Mouse (Mus musculus): Measurements from ENCODE around the gene Gdf10.
A peak's percentile ranks its signal among the peaks of the same experiment; 100 is the strongest.

Gdf10 gene

DNA sequence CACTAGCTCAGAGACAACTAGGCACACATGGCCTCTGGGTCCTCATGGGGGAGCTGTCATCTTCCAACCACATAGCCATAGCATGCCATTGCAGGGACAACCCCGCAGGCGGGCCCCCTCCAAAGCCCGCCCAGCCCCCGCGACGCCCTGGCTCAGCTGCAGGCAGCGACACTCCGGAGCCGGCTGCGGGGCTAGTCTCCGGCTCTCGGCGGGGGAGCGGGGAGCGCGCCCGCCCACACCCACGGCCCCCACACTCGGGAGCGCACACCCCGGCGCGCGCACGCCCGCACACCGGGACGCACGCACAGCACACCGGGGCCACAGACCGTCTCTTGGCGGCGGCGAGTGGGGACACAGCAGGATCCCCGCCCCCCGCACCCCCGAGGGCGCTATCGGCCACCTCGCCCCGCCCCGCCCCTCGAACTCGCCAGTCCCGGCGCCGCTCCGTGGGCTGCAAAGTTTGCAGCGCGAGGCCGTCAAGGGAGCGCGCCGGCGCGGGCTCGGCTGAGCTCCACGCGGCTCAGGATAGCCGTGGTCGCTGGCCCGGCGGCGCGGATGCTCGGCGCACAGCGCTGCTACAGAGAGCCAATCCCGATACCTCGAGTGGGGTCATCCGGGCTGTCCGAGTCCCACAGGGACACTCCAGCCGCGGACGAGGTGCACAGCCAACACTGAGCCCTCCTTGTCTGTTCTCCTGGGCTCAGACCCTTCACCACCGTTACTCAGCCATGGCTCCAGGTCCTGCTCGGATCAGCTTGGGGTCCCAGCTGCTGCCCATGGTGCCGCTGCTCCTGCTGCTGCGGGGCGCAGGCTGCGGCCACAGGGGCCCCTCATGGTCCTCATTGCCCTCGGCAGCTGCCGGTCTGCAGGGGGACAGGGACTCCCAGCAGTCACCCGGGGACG lies at the start of gene Gdf10:
TSS of gene Gdf10 (plus strand) at position 420 of the 903 bp plus-strand sequence.
- peak; percentile 23 for DNase-seq (ENCODE audit: low spot score)

- DNase-seq (ENCODE audit: low spot score): no peak
Measured at GRCm38 (mm10) chr14:33878826-33879225, 44.6 kb upstream of the Gdf10 start.

GRCm38 (mm10) chr14:33880236-33880635 lies 43.2 kb upstream of the Gdf10 start:
- DNase-seq (ENCODE audit: low spot score): no peak

DNA sequence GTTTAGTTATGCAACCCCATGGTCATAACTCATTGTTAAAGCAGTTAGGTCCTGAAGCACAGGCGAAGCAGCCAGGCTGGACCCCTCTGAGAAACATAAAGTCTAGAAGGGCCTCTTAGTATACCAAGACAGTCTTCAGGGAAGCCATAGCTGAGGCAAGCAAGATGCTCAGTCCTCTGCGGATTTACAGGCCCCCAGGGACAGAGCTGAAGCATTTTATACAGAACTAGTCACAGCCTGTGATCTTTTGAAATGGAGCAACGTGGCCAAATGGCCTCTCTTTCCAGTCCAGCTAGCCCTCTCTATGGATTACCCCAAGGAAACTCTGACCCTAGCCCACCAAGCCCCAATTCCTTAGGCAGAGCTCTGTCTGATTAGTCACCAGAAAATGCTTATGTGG lies 41.9 kb upstream of the Gdf10 start:
- DNase-seq (ENCODE audit: low spot score): peak; percentile 14

- DNase-seq (ENCODE audit: low spot score): no peak
Measured at GRCm38 (mm10) chr14:33883046-33883445, 40.3 kb upstream of the Gdf10 start.

GRCm38 (mm10) chr14:33885466-33885865 lies 37.9 kb upstream of the Gdf10 start:
- no peak for DNase-seq (ENCODE audit: low spot score)

DNA sequence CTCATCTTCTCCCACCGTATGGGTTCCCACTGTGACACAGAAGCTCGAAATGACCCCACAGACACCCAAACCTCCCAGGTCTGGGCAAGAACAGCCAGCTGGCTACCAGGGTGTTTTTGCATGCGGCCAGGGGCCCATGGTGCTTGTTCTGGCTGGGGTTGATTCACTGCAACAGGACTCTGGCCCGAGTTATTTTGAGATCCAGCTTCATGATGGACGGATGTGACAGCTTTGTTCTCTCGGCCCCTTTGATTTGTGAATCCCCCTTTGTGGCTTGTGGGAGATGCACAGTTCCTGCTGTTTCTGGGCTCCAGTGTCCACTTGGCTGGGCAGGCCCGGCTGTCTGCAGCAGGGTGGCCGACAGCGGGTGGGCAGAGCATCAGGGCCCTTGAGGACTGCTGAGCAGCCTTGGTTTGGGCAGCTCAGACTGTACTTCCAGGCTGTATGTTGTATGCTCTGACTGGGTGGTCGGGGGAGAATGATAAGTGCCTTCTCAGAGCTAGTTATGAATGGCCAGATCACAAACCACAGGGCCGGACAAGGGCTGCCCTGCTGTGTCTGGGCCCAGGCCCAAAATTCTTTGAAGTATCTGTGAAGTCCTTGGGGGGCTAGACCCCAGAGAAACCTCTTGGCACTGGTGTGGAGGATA lies 34.9 kb upstream of the Gdf10 start:
- no peak for DNase-seq (ENCODE audit: low spot score)

DNA sequence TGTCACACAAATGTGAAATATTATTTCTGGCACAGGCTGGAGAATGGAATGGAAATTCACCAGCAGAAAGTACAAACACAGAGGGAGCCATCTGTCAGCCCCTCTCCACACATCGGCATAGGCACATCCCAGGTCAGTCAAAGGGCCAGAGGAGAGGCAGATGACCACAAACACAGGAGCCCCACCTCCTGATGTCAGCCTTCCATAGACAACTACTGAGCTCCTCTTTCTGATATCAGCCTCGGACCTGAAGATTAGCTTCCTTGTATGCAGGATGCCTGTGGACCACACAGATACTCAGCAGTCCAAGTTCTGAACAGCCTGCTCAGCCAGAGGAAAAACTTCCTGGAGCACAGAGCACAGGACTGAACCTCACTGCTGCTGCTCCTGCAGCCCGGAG lies 33.4 kb upstream of the Gdf10 start:
- DNase-seq (ENCODE audit: low spot score): no peak

- DNase-seq (ENCODE audit: low spot score): no peak
Measured at GRCm38 (mm10) chr14:33891507-33891906, 31.9 kb upstream of the Gdf10 start.

DNA sequence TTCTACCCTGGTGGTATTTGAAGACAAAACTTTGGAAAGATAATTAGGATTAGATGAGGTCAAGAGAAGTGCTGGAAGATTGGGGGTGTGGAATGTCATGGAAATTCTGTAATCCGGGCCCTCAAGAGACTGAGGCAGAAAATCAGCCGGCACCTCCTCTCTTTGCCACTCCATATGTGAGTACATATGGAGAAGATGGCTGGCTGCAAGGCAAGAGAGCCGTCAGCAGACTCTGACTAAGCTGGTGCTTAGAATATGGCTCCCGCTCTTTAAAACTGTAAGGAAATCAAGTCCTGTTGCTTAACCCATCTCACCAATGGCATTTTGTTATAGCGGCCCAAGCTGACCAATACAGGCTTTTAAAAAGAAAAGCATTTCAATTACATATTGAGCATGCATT lies 27.6 kb upstream of the Gdf10 start:
- no peak for DNase-seq (ENCODE audit: low spot score)

DNA sequence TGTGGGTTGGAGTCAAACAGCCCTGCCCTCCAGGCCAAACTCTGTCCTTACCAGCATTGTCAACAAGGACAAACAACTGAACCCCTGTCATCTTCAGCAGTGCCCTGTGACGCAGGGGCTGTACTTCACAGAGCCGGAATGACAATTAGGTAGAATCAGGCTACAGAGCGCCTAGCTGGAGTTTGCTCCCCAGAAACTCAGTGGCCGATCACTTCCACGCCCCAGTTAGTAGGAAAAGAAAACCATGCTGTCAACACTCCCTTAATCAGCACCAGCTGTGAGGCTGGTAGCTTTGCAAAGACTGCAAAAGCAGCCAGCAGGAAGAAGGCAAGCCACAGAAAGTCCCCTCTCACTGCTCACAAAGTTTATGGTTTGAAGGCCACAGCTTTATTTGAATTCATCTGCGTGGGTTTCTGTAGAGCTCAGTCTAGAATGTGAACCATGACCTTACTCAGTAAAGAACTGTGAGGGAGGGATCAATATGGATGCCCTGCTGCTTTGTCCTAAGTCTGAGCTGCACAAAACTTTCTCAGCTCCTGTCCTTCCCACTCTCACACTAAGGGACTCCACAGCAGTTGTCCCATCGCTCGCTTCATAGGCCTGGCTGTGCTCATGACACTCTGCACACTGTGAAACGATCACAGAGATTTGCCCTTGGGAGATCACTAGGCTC lies 26.6 kb upstream of the Gdf10 start:
- no peak for DNase-seq (ENCODE audit: low spot score)

GRCm38 (mm10) chr14:33902783-33903182 lies 20.6 kb upstream of the Gdf10 start:
- DNase-seq (ENCODE audit: low spot score): no peak

DNA sequence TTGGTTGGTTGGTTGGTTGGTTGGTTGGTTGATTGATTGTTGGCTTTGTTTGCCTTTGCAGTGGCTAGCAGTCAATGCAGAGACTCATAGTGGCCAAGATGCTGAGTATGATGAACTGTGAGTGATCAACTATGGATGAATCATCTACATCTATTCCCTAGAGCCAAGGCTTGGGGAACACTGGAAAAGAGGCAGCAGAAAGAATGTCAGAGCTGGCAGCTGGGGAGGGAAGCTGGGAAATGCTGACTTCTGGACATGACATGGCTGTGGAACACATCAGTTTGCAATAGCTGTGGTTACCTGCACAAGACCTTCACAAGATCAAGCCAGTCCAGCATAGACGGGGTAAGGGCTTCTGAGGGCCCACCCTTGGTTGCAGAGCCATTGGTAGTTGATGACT lies 20.2 kb upstream of the Gdf10 start:
- no peak for DNase-seq (ENCODE audit: low spot score)

DNA sequence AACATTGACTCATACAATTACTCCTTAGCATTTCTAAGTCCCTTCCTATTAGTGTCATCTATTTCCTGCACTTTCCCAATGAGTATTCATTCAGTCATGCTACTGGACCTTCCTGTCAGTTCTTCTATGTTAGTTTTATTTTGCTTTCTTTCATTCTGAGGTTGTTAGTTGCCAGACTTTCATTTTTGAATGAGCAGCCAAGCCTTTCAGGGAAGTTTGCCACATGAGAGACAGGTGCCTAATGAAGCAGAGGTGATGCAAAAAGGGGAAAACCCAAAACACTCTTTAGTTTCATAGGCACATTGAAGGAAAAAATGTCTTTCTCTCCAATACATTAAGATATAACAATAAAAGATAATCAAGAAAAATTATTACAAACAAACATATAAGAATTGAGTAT lies 18.5 kb upstream of the Gdf10 start:
- DNase-seq (ENCODE audit: low spot score): no peak

DNA sequence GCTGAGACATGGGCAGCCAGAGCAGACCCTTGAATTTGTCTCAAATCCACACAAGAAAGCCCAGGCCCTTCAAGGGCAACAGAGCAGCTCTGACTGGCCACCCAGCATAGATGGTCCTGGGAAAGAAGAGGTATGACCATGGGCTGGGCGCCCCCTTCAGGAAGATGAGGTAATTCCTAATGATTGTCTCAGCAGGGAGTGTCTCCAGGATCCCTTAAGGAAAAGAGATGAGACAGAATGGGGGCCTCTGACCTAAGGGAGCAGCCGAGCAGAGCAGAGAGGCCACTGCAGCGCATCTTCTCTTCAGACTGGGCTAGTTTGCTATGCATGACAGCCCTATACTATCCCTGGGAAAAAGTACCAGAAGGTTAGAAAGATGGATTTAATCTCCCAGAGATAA lies 9.7 kb upstream of the Gdf10 start:
- peak; percentile 62 for DNase-seq (ENCODE audit: low spot score)

- no peak for DNase-seq (ENCODE audit: low spot score)
Measured at GRCm38 (mm10) chr14:33914206-33914605, 9.2 kb upstream of the Gdf10 start.

- no peak for DNase-seq (ENCODE audit: low spot score)
Measured at GRCm38 (mm10) chr14:33920727-33921559, 2.4 kb upstream of the Gdf10 start.

- DNase-seq (ENCODE audit: low spot score): no peak
Measured at GRCm38 (mm10) chr14:33922771-33923167, 618 bp upstream of the Gdf10 start.

DNA sequence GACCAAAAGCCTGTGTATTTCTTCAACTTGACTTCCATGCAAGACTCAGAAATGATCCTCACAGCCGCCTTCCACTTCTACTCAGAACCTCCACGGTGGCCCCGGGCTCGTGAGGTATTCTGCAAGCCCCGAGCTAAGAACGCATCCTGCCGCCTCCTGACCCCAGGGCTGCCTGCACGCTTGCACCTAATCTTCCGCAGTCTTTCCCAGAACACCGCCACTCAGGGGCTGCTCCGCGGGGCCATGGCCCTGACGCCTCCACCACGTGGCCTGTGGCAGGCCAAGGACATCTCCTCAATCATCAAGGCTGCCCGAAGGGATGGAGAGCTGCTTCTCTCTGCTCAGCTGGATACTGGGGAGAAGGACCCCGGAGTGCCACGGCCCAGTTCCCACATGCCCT lies 8.5 kb downstream of the Gdf10 start:
- no peak for DNase-seq (ENCODE audit: low spot score)

DNA sequence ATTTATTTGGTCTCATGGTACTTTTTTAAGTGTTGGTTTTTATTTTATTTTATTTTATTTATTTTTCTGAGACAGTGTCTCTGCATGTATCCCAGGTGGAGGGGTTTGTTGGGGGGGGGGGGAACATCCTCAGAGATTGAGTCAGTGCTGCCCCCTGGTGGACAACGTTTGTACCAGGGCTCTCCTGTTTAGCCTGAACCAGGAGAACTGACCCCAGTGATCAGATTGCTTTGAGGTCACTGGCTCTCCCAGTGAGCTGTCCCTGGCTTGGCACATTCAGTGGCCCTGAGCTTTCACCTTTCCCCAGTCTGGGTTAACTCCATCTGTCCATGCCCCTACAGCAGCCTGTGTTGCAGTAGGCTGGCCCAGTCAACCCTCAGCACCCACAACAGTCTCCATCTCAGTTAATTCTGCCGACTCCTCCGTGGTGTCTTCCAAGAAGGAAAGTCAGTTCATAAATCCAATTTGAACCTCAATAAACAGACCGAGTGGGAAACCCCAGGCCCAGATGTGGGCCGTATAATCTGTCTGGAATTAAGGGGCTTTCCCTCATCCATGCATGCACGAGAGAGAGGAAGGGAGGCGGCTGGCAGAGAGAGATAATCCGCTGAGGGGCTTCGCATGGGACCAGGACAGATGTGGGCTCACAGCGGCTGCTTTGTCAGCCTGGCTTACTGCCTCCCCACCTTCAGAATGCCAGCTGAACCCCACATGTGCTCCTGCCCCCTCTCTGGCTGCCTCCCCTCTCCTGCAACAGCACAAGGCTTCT lies 9.7 kb downstream of the Gdf10 start:
- peak; percentile 75 for DNase-seq (ENCODE audit: low spot score)

GRCm38 (mm10) chr14:33933778-33934317 lies 10.5 kb downstream of the Gdf10 start:
- peak; percentile 60 for DNase-seq (ENCODE audit: low spot score)
